Mouse (Mus musculus): ENCODE measurements around the gene Acp2. TPM values are rescaled to one million over a fixed set of nuclear protein-coding genes. Genes with fewer than 3 reads are reported as not detected.
"Not testable (repeated sequence)": the region's sequence is repeated elsewhere in the genome, so short reads cannot be mapped to it uniquely, and the experiment has no call there.

Acp2 gene
- total RNA-seq, 2 experiments from 2014 or later = 52.7 to 56.4 TPM

DNA sequence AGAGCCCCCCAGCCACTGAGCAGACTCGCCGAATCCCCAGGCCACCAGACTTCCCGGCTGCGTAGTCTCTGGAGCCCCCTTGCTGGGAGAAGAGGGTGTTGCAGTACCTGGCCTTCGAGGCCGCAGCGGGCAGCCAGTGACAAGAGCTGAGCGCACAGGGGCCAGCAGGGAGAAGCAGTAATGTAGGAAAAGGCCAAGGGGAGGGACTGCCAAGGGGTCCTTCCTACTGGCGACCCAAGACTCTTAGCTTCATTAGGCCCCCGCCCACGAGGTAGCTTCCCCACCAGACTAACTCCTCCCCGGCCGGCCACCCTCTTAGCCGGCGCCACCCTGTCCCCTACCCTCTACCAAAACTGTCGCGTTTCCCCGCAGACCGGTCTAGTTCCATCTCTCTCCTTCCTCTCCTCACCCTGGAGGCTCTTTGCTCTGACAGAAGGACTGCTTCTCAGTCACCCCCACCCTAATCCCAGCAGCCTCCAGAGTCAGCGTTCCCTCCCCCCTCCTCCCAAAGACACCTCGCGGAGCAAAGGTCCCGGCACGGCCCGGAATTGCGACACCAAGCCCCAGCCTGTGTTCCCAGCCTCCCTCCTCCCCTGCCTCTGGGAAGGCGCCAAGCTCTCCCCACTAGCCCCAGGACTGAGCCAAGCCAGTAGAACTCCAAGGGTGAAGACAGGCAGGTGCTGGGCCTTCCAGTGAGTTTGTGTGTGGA, 7.9 kb upstream of the Acp2 start:
- DNase-seq = peak; percentile 37 to 39

DNA sequence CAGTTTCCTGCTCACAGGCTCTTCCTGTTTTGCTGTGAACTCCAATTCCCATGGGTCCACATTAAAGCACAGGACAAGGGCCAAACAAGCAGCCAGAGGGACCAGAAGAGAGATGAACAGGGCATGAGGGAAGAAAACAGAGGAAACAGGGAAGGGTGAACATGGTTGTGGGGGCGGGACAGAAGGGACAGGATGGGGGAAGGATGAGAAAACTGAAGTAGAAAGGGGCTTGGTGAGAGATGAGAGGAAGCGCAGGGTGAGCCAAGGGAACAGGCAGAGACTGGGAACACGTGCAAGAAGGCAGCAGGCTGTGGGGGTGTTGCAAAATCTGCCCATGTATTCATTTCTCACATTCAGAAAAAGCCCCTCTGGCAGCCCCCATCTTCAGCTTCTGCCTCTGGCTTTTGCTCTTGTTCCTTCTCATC, 6.1 kb upstream of the Acp2 start:
- peak; percentile 55 to 57 for DNase-seq

DNA sequence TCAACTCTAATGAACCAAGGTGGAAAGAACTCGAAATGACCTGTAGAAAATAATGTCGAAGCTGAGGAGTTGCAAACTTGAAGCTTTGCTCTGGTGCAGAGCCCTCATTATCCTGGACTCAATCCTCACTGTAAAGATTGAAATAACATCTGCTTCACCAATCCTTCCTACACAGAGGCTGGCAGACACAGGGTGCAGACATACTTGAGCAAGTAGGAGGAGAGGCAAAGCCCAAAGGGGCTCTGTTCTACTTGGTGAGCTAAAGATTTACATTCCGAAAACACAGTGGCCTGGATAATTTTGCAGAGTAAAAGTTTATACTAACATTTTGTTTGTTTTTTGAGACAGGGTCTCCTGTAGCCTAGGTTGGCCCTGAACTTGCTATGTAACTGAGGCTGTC, 3.8 kb upstream of the Acp2 start:
- DNase-seq = no peak

DNA sequence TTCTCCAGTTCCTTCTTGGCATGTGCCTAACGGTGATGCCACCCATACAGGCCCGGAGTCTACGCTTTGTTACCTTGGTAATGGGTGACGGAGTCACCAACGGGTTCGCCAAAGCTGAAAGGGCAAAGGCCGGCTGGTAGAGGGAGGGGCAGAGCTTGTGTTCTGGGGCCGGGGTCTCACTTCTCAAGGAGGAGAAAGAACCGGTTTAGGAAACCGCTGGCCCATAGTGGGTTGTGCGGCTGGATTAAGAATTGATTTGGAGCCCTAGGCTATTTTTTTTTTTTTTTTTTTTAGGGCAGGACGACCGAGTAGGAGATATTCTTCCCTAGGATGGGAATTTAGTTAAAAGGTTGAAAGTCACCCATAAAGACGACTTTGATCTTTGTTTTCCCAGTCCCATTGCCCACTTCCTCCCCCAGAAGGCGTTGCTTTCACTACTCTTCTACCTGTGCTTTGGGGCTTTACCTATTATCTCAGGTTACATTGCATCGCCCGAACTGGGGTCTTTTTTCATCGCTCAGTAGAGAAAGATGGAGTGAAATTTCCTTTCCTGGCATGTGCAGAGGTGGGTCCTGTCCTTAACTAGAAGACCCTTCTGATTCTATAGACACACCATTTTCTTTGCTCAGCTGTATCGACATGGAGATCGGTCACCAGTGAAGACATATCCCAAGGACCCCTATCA, 429 bp downstream of the Acp2 start:
- no peak for DNase-seq

DNA sequence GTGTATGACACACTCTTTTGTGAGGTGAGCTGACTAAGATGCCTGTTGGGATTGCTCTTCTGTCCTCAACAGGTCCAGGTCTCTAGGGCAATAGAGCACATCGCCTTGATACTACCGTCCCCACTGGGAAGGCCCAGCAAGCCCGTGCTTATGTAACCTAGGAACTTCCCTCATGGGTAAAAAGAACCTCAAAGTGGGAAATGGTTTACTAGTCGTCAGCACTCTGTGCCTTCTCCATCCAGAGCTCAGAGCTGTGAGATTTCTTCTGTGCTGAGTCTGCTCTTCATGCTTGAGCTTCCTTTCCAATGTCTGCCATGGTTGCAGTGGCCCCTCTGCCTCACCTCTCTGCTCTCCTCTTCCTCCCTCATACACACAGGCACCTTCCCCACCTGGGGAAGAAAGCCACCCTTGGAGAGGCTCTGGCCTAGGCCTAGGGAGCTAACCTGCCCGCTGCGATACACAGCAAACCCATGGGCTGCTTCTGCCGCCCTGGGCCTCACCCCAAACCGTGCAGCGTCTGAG, 3.6 kb downstream of the Acp2 start:
- no peak for DNase-seq

DNA sequence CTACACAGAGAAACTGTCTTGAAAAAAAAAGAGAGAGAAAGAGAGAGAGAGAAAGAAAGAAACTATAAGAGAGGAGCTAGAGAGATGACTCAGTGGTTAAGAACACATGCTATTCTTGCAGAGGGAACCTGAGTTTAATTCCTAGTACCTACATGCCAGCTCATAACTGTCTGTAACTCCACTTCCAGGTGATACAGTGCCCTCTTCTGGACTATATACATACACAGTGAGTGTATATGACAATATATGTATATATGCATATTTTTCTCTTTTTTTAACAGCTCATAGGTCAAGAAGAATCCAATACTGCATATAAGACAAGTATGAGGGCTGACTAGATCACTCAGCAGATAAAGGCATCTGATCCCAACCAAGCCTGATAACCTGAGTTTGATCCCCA, 10.6 kb downstream of the Acp2 start:
- DNase-seq = no peak

DNA sequence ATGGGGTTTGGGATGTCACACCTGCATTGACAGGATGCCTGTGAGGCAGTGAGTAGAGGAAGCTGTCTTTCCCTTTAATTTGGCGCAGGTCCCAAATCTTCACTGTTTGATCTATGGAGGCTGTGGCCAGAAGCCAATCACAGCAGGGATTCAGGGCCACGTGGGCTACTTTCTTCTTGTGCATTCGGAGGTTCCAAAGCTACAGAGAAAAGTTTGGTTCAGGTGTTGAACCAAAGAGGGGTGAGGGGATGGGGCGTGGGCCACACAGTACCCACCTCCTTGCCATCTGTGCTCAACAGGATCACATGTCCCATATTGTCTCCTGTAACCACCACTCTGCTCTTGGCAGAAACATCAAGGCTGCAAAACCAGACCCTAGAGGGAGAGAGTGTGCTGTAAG, 14.3 kb downstream of the Acp2 start:
- DNase-seq = no peak

DNA sequence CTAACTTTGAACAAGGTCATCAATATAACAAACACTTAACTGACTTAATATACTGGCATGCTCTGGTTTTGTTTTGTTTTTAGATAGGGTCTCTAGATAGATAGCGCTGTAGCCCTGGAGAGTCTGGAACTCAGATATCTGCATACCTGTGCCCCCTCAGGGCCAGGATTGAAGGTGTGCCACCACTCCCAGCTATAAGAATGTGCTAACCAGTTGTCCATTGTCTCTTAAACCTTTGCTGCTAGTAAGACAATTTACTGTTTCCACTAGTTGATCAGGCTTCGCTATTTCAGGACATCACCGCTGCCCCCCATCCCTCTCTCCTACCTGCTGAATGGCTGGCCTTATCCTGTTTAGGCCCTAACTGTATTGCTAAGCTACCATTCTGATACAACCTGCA, 17.8 kb downstream of the Acp2 start:
- DNase-seq = no peak

DNA sequence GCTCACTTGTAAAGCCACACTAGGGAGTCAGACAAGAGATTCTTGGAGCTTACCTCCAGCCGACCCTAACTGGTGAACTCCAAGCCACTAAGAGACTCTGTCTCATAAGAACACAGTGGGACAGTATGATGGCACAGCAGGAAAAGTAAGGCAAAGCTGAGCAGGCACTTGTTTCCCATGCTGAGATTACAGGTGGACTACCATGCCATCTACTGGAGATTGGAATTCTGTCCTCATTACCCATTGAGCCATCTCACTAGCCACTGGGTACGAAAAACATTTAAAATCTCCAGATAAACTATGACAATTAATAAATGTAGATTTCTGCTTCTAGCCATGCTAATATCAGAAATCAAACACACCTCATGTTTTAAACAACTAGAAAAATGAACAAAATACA, 20.9 kb downstream of the Acp2 start:
- no peak for DNase-seq

DNA sequence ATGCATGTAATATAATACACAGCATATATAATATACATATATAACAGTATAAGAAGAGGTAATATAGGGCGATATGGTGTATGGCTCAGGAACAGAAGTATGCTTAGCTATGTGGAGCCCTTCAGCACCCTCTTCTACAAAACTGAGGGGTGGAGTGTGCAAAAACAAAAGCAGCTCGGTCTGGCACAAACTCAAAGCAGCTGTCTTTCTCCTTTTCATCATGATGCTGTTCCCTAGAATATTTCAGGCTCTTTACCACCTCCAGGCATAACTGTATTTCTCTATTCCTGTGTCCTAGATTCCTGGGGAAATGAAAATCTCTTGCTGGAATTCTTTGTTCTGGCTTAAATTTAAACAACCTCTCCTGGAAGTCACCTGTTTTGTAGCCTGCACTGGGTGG, 27.1 kb downstream of the Acp2 start:
- DNase-seq = no peak

DNA sequence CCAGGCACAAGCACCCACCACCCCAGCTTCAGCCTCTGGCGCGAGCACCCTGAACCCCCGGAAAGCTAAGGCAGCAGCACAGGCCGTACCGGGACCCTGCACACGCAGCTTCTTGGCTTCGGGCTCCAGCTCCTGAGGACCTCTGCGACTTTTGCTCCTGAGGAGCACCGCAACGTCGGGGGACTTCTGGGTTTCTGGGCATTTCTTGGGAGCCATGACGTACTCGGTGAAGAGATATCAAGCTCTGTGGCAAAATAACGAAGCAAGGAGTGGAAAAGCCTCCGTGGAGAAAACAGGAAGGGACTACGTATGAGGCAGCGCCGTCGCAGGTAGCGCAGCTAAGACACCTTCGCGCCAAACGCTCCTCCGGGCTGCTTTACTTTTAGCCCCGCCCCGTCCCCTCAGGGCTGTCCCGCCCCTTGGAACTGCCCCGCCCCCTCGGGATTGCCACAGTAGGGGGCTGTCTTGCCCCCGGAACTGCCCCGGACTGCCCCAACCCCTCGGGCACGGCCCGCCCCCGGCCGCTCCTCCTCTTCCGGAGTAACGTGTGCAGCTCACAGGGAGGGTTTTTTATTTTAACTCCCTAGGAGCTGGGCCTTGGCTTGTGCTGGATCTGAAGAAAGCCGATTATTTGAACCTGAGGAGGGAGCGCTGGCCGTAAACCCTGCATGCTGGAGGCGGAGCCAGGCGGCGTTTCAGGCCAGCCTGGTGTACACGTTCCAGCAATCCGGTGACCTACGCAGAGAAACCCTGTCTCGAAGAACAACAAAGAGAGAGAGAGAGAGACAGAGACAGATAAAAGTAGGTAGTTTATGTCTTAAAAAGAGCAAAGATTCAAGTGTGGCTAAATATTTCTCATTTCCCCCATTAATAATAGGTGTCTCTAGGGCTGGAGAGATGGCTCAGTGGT, 34.2 kb downstream of the Acp2 start, which contains the start of gene Ddb2:
Gene Ddb2, minus strand, starts transcription at position 382 of the 910 bp plus-strand sequence.
- DNase-seq = peak; percentile 85 to 86

DNA sequence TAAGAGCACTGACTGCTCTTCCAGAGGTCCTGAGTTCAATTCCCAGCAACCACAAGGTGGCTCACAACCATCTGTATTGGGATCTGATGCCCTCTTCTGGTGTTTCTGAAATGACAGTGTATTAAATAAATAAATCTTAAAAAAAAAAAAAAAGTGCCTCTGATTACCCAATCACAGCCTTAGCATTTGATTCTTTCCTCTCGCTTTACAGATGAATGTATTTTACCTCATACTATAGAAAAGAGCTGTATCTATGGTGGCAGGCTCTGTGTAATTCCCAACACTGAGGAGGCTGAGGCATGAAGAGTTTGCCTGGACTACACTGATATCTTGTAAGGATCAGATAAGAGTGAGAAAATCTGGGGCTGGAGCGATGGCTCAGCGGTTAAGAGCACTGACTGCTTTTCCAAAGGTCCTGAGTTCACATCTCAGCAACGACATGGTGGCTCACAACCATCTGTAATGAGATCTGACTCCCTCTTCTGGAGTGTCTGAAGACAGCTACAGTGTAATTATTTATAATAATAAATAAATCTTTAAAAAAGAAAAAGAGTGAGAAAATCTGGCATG, 34.9 kb downstream of the Acp2 start:
- DNase-seq = not testable (repeated sequence)

DNA sequence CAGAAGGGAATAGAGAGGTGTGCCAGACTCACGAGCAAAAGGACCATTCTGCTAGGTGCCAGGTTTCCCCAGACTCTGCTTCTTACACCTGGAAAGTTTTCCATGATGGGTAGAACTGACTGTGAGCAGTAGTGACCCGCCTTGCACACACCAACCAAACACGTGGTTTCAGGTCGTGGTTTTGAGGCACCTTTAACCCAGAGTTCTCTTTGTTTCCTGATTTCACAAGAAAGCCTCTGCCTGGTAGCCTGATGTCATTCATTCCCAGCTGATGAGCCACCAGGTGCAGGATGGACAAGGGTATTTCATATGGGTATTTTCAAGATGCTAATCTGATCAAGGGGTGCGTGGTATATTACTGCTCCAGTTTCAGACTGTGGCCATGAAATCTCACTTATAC, 39.9 kb downstream of the Acp2 start:
- DNase-seq = no peak

DNA sequence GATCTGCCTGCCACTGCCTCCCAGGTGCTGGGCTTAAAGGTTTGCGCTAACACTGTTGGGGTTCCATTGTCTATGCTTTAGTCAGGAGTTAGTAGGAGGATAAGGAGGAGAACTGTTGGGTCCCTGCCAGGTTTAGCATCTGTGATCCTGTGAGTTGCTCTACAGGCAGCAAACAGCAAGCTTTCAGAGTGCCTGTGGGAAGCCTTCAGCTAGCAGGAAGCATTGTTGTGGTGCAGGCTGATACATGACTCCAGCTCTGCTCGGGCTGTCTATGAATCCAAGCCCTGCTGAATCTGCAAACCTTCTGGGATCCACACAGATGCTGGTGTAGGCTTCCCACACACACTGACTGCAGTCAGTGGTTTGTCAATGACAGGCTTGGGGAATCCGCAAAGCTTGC, 40.7 kb downstream of the Acp2 start:
- DNase-seq = peak; percentile 71 to 72

DNA sequence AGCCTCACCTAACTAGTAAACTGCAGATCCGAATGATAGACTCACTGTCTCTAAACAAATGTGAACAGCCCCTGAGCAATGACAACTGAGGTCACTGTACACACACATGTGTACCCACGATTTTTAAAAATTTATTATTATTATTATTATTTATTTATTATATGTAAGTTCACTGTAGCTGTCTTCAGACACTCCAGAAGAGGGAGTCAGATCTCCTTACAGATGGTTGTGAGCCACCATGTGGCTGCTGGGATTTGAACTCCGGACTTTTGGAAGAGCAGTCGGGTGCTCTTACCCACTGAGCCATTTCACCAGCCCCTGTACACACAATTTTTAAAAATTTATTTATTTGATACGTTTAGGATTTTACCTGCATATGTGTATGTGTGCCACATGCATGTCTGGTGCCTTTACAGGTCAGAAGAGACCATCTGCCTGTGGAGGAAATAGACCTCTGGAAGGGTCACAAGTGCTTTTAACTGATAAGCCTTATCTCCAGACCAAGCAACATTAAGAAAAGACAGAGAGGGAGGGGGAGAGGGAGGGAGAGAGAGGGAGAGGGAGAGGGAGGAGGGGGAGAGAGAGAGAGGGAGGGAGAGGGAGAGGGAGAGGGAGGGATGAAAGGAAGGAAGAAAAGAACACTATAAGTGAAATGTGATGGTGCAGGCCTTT, 42.0 kb downstream of the Acp2 start:
- DNase-seq = no peak

DNA sequence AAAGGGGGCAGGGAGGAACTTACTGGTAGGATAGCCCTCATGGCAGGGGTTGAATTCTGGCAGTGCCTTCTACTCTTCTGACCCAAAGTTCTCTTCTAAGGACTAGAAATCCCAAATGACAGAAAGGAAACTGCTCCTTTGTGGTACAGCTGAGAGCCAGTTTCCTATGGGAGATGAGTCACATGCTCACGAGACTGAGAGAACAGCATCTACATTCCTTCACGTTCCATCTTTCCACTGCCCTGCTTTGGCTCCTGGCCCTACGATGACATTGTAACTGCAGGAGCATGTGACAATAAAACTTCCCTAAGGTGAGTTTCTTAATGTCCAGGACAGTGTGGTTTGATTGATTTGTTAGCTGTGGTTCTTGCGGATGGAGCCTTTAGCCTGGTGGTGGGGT, 45.7 kb downstream of the Acp2 start:
- DNase-seq = no peak

DNA sequence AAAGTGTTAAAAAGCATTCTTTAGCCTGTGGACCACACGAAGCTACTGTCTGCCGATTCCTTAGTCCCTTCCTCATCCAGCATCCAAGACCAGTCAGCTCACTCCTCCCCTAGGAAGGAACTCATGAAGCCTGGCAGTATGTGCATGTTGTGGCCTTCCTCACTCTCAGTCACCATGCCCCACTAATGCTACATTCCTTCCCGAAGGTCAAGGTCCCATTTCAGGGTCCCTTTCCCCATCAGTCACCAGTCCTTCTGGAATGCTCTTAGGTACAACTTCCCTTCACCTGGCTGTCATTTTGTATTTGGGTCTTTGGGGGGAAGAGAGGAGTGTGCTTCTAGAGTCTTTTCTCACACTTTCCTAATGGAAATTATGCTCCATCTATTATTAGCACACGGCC, 49.3 kb downstream of the Acp2 start:
- no peak for DNase-seq

DNA sequence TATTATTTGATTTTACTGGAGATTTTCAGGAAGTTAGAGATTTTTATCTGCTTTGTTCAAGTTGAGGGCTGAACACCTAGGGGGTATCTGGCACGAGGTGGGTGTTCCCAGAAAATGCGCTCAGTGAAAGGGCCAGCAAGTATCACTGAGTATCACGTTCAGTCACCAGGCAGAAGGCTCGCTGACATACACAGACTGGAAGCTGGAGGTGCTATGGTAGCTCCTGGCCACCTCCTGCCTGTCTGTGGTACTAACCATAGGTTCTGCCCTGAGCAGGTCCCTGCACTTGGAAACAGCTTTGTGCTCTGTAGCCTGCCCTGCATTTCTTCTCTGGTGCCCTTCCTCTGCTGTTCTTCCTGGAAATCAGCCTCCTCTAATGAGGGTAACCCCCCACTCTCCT, 49.8 kb downstream of the Acp2 start:
- no peak for DNase-seq

DNA sequence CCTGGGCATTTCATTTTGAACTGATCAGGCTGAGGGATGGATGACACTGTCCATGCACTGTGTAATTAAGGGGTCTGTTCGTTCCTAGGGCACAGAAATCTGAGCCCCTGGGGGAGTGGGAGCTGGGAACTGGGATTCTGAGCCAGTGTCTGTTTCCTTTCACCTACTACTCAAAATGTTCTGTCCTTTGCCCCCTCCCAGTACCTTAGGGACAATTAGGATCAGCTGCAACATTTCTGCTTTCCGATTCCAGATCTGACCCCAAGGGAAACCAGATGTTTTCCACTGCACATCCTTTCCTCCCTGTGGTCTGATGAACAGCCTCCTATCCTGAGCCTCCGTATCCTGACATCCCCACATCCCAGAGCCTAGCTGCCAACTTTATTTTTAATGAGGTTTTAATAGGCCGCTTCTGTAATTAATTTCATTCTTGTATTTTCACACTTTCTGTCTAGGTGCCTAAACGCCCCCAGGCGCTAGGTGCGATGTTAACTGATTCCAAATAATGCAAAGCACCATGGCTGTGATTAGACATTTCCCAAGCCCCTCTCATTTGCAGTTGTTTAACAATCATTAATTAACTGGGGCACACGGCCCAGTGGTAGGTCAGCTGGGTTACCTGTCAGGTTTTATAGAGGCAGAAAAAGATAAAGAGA, 52.2 kb downstream of the Acp2 start:
- no peak for DNase-seq

DNA sequence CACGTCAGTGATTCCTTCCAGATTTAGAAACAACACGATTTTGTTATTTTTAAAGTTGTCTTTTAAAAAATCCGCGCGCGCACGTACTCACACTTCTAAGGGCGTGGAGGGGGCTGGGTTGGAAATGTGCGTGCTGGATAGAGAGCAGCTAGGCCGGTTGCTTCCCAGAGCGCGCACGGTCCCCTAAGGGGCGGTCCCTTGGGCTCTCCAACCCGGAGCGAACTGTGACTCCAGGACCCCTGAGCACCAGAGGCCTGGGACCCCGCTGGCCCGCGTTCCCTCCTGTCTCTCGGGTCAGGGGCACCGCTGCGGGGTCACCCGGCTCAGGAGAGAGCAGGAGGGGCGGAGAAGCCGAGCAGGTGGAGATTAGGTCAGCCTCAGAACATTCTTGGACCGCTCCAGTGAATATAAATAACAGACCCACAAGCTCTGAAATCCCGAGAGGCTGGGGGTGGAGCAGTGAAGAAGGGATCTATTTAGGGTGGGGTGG, 53.0 kb downstream of the Acp2 start, which contains the start of gene Pacsin3:
Gene Pacsin3, plus strand, starts transcription at position 294 of the 490 bp plus-strand sequence.
- DNase-seq = no peak
